Mouse (Mus musculus) testis, postnatal 10 days (tissue): ENCODE measurements at regions not wholly inside any gene's neighbourhood (a gene's known extent, or its start where the extent isn't known, plus 50 kb on each side); places are given as distances from the start of the nearest gene placed in this dataset.

ENCODE experiments used
- DNase-seq: peaks from one replicate; pipeline ENCODE4 v3.0.0; 2021; ENCODE audit warnings: low spot score

- no peak for DNase-seq
These were observed 53.6 kb upstream of the Mvb12b start for GRCm38 (mm10) chr2:33941316-33941715.

- DNase-seq = no peak
These were observed 52.1 kb upstream of the Mvb12b start for GRCm38 (mm10) chr2:33939836-33940235.
